Mouse (Mus musculus) B cell, adult (primary cell): ENCODE results near the gene Cuedc1. TPM values are rescaled to one million over a fixed set of nuclear protein-coding genes. Genes with fewer than 3 reads are reported as not detected.

Experiments
- total RNA-seq: library from RNA; stranded (reverse); gene quantifications from 4 replicates; pipeline ENCODE4 v1.2.4, GENCODE M21; 2023; ENCODE audit not compliant: inconsistent age

Cuedc1 gene
- 6.3 to 9.9 TPM (median 7.8 TPM) in 4 replicates for total RNA-seq

DNA sequence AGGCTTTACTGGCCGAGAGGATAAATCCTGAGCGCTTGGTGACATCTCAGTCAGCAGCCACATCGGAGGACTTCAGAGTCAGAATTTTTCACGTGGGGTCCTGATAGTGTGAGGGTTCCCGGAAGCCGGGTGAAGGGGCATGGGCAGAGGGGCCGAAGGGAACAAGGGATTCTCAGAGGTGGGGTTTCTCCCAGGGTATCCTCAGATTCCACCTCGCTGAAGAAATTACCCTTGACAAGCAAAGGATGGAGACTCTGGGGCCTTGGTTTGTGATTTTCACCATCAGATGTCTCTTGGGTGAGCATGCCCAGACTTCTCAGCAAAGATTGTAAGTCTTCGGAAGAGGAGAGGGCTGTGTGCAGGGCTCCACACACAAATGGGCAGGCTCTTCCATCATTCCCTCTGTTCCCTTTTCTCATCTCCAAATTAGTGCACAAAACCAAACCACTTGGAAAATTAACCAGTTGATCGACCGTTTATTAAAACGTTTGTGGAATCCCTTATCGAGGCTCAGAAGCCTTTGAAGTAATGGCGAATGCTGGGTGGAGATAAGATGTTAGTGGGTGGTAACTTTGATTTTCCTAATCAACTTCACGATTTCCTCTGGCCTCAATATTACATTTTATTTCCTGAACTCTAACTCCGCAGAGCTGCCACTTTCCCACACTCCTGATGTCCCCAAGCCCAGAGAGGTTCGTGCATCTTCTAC, at the start of gene Cuedc1:
Gene Cuedc1, plus strand, starts transcription at position 38 of the 709 bp plus-strand sequence.

DNA sequence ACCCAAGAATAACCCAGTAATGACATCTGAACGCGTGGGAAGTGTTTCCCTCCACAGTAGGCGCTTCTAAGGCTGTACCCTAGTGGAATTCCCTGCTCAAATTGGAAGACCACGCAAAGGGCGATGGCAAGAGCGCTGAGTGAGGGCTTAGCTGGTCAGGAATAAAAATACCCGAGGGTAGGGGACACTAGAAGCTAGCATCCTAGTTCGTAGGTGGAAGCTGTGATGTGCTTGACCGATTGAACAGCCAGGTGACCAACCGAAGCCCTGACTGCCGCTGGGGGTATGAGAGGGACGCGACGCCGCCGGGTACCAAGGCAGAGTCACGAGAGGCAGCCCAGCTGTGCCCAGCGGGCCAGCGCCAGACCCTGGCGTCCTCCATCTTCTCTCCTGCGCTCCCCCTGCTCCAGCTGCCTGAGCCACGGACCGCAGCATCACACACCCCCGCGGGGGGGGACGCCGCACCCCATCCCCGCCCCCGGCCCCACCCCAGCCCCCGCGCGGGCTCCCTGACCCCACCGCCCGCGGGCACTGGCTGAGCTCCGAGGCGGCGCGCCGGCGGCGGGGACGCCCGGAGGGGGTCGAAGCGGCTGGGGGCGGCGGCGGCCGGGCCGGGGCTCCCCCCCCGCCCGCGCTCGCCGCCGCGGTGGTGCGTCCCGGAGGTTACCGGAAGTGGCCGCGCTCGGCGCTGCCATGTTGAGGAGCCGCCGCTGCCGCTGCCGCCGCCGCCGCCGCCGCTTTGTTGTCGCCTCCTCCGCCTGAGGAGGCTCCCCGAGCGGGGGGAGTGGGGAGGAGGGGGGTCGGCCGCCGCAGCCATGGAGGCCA, 30.1 kb upstream of the Cuedc1 start, which contains the start of gene Vezf1:
Gene Vezf1, plus strand, starts transcription at position 694 of the 825 bp plus-strand sequence.

DNA sequence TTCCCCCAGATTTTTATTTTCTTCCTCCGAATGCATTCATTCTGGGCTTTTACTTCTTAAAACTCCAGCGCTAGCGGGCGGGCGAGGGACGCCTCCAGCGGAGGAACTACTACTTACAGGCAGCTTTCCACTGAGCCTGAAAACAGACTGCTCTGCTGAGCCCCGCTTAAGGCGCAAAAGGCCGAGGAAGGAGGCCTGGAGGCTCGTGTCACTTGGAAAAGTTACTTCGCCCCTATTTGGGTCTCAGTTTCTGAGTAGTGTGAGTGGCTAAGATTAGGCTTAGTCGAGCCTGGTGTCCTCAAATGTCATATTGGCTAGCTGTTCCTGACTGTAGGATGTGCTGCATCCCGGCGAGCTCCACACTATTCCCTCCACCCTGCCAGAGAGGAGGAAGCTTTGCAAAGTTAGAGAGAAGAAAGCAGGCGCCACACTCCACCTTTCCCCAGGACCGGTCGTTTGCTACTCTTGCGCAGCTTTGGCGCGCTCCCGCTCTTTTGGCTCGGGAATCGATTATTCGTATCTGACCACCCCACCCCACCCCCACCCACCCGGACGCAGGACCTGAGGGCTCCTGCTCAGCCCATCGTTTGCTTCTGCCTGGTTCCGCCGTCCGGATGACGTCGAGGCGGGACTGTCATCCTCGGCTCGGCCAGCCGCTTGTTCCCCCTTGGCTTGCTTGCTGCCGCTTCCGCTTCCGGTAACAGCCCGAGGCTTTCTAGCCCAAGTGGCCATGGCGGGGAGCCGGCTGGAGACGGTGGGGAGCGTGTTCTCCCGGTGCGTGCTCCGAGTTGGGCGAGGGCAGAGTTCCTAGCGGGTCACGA, 106.1 kb downstream of the Cuedc1 start, which contains the start of gene Mrps23:
Gene Mrps23, plus strand, starts transcription at position 677 of the 821 bp plus-strand sequence.

Other genes with a start within 250 kb of the Cuedc1 start
- gene Mks1, start 244.8 kb upstream of the Cuedc1 start, total RNA-seq: 15.7 to 17.9 TPM (median 16.7 TPM) in 4 replicates
- gene Epx, start 222.5 kb upstream of the Cuedc1 start, total RNA-seq: 0.29 TPM in 1 of 4 replicates, not detected in the others
- gene Olfr462, start 205.8 kb upstream of the Cuedc1 start, total RNA-seq: not detected in 4 replicates
- gene Olfr463, start 200.7 kb upstream of the Cuedc1 start, total RNA-seq: not detected in 4 replicates
- gene Olfr464, start 177.1 kb upstream of the Cuedc1 start, total RNA-seq: not detected in 4 replicates
- 11.6 to 12.9 TPM (median 12.7 TPM) in 4 replicates for gene Dynll2, start 110.5 kb upstream of the Cuedc1 start, total RNA-seq
- 369 to 392 TPM (median 383 TPM) in 4 replicates for gene Srsf1, start 50.7 kb upstream of the Cuedc1 start, total RNA-seq
- gene Vezf1, start 29.8 kb upstream of the Cuedc1 start, total RNA-seq: 63.2 to 75.5 TPM (median 69.9 TPM) in 4 replicates
- gene Mrps23, start 106.3 kb downstream of the Cuedc1 start, total RNA-seq: 64.3 to 81.3 TPM (median 67.2 TPM) in 4 replicates
- gene Ccdc182, start 196.0 kb downstream of the Cuedc1 start, total RNA-seq: not detected in 4 replicates